Mouse (Mus musculus) gastrocnemius, postnatal 10 days (tissue): ENCODE results near the gene Lcp1. TPM values are rescaled to one million over a fixed set of nuclear protein-coding genes. Genes with fewer than 3 reads are reported as not detected.

ENCODE experiments used
- DNase-seq: peaks from one replicate; pipeline ENCODE4 v3.0.0; 2021; ENCODE audit warnings: mixed read lengths
- total RNA-seq, 2 experiments: library from RNA; stranded (reverse); gene quantifications; 2 replicates each; pipeline ENCODE4 v1.2.3; 2021

Lcp1 gene
- total RNA-seq, 2 experiments from 2014 or later: 10.0 to 19.9 TPM

DNA sequence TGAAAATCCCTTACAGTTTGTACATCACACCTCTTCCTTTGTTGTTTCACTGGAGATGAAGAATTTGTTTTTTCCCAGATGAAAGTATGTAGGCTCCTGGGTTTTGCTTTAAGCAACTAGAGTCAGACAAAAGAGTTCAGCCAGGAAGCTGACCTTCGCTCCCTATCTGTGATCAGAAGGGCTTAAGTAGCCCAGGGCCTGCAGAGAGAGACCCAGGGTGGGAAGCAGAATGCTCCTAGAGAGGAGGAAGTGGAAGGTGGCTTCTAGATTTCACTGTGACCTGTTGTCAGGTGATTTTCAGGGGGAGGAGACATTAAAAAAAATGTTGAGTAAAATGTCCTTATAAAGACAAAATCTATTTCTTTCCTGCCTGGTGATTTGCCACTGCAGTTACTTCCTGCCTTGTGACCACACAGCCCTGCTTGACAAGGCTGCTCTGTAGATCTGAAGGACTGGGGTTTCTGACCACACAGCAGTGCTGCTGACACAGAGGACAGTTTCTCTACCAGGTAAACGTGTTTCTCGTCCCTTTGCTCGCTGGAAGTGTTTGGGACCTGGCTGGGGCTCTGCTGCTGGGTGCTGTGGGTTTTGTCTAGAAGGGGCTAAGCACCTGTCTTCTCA lies 45.6 kb downstream of the Lcp1 start:
- DNase-seq: no peak

DNA sequence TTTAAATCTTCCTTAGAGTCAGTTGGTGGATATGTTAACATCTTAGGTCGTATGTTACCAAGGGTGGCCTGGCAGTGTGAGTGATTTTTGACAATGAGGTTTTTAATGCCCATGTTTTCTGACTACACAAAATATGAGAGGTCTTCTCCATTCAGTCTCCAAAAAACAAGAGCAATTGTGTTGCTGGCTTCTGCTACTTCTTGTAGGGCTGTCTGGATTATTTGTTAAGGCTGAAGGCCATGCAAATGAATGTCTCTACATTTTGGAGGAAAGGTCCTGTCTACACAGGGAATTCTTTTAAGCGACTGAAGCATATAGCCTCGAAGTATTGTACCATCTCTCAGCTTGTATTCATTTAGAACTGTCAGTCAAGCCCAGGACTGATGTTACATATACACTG lies 46.5 kb downstream of the Lcp1 start:
- DNase-seq: no peak

DNA sequence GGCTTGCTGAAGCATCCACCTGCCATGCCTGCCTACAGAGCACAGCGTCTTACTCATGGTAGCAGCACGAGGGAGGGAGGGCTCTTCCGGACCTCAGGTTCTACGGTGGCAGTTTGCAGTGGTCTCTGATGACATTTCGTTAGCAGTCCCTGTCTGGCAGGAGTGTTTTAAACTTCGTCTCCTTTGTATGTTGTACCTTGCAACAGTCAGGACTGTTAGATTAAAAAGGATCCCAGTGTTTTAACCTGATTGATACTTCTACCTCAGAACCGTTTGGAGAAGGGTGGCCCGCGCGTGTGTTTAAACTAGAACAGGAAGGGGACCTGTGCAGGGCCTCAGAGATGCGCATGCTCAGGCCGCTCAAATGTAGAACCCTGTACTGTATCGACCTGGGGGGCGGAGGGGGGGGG lies 47.5 kb downstream of the Lcp1 start:
- no peak for DNase-seq

DNA sequence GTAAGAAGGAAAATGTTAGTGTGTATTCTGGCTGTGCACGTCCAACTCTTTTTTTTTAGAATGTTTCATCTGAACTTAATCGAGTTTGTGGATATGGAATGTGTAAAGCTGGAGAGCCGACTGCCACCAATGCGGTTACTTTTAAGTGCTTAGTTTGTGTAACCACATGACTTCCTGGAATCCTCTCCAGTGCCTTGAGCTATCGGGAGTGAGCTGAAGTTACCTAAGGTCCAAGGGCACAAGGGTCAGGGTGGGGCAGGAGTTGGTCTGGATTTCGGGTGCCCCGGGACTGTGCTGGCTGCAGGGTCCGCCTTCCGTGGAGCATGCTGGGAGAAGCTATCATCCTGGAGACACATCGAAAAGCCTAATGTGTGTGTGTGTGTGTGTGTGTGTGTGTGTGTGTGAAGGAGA lies 47.9 kb downstream of the Lcp1 start:
- no peak for DNase-seq

DNA sequence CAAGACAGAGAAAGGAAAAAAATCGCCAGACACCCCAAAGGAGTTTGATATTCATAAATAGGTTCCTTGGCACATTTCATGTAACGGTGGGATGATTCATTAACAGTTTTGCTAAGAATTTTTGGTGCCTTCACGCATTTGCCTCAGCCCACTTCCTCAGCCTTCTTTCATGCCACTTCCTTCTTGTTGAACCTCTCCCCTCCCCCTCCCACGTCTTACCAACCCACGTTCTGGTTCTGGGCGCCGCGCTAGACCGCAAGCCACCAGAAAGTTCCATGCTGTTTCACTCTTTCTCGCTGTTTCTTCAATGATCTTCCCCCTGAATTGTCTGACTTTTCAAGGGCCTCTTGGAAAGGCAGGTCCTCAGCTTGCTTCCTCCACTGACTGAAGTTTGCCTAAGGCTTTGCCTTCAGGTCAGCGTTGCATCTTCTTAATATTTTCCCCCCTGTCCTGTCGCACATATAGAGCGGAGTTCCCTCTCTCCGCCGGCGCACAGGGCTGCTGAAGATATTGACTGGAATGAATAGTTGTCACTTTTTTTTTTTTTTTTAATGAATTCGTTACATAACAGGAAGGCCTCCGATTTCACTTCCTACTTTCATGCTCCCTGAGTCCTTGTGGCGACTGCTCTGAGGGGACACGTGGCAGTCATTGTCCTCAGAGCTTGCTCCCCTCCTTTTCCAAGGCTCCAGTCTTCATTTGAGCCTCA lies 48.5 kb downstream of the Lcp1 start:
- no peak for DNase-seq

DNA sequence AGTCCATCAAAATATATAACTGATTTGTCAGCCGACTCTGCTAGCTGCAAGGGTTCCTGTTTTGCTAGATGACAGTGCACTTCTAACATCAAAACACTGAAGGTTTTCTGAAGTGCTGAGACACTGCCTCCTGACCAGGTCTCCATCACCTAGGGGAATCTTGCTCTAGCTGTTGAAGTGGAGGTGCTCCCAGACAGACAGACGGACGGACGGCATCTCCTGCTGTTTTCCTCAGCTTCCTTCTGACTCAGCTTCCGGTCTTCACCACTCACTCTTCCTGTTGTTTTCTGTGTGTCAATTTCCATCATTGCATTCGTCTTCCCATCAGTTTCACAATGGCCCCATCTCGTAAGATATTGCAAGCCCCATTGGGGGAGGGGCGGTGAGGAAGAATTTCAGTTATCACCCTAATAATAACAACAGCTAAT lies 49.7 kb downstream of the Lcp1 start:
- DNase-seq: no peak

DNA sequence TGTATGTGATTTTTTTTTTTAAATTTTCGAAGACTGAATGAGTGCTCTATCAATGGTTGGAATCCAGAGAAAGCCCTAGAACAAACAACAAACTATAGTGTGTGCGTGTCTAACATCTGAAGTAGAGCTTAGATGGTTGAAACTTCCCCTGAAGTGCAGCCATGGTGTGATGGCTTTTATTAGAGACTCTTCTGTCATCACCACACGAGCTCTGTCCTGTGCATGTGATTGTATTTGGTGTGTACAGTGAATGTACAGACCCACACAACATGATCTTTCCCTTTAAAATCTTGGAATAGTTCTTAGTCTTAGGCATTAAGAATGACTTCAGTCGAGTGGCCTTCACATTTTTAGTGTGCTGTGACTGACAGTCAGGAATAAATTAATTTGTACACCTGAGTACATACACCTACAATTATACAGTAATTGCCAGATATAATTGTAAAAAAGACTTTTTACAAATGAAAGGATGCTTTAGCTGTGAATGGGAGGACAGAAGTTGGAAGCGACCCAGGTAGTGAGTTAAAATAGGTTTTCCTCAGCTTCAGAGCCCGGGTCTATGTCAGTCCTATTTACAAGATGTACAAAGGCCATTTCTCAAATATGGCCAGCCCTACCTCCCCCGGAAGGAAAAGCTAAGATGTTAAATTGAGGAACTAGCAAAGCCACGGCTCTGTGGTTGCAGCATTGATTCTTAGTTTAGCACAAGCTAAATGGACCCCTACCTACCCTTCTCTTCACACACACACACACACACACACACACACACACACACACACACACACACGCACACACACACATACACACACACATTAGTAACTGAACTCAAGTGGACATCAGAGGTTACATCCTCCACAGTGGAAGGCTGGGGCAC lies 50.4 kb downstream of the Lcp1 start:
- no peak for DNase-seq

DNA sequence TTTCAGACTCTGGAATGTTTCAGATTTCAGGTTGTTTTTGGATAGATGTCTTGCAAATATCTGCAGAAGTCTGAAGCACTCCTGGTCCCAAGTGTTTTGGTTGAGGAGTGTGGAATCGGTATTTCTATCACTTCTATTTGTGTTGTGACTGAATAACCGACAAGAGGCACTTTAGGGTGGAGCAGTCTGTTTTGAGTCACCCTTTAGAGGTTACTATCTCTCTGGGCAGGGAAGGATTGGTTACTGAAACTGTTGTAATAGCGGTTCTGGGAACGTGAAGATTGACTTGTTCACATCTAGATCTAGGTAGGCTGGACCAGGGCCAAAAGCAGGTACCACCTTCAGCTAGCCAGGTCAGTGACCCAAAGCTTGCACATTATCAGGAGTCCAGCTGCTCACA lies 51.5 kb downstream of the Lcp1 start:
- DNase-seq: no peak

DNA sequence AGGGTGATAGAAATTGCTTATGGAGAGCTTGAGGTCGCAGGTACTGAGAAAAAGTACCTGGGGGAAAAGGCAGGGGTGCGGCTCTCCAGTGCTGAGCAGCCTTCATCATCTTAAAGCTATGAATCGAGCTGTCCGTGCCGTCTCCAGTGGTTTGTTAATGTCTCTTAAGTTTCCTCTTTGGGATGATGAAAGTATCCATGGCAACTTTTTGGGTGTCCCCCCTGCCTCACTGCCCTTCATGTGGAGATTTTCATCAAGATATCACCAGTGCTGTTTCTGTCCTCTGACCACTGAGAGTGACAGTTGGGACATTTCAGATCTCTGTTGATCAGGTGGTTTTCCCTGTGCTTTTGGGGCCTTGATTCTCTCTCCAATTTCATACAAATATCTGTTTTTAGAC lies 51.9 kb downstream of the Lcp1 start:
- DNase-seq: no peak

DNA sequence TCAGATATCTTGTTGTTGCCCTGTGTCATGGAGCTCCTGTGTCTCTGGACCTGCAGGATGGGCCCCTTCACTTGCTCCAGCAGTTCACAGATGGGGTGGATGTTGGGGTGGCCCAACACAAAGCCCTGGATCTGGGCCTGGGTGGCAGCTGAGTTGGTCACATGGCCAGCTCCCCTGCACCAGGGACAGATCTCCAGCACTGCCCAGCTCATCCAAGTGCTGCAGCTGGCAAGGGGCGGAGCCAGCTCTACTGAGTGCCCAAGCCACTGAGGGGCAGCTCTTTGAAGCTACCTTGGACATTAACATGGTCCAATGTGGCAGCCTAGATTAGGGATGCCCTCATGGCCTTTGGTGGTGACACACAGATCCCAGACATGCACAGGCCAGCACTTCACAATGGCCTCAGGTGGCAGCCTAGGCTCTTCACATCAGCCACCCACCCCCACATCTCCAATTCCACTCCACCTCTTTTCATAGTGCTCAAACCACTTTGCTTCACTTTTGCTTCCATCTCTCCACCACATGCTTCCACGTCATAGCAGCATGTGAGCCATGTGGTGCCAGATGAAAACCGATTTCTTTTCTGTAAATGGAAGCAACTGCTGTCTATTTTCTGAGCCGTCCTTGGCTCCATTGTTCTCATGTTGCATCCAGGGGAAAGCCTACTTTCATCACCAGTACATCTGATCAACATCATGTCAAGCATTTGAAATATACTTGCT lies 53.3 kb downstream of the Lcp1 start:
- no peak for DNase-seq

DNA sequence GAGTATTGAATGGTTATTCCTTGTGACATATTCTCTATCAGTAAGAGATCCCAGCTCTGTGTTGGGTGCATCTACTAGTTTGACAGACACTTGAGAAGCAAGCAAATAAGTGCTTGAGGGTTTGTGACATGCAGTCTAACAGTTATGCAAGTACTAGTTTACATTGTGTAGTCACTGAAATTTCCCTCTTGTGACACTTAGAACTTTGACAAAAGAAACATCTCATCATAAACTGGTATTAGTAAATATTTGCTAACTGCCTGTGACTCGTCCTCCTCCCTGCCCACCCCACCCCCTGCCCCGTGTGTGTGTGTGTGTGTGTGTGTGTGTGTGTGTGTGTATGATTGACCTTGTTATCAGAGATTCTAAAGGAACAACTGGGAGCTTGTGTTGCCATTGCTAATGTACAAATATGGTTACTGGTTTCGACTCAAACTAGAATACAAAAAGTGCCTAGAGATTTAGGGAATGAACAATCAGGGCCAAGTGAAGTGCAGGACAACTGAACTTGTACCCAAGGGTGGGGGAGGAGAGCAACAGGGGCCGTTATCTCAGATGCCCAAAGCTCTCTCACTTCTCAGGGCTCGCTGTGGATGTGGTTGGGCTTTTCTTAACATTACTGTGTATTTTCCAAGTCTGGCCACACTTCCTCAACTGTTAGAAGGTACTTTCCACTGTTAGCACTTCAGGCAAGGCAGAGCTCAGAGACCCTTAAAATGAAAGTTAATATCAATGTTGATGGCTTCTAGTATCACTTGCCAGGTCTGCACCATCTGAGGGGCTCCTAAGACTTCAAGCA lies 55.1 kb downstream of the Lcp1 start:
- DNase-seq: no peak

DNA sequence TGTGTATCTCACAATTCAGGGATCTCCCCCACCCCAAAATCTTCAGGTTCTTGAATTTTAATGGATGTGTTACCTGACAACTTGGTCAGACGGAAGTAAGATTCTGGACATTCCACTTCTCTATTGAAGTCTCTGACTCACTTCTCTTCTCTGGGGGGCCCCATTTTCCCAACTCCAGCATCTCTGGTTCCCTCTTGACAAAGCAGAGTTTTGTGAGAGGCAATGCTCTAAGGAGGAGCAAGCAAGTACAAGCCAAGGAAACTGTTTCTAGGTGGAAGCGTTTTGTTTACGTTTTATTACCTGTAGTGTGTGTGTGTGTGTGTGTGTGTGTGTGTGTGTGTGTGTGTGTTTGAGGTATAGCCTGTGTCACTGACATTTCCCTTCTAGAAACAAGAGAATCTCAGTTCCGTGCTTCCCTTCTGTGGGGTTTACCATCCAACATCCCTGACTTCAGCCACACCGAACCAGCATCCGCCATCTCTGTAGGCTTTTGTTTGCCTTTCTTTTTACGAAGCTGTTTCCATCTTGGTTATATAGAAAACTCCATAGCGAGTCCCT lies 56.0 kb downstream of the Lcp1 start:
- DNase-seq: no peak

DNA sequence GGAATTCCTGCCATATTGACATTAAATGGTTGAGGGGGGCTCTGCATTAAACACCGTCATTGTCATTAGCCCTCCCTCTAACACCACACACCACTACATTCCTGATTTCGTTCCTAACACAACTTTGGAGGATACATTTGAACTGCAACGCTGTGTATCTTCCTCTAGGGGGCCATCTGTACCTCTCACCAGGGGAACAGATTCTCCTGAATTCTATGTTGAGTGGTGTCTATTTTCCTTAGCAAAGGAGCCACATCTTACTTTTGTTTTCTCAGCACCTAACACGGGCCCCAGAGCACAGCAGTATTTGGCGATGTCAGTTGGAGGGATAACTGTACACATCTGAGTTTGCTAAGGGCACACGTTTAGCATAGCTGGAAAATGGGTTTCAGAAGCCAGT lies 57.6 kb downstream of the Lcp1 start:
- no peak for DNase-seq

DNA sequence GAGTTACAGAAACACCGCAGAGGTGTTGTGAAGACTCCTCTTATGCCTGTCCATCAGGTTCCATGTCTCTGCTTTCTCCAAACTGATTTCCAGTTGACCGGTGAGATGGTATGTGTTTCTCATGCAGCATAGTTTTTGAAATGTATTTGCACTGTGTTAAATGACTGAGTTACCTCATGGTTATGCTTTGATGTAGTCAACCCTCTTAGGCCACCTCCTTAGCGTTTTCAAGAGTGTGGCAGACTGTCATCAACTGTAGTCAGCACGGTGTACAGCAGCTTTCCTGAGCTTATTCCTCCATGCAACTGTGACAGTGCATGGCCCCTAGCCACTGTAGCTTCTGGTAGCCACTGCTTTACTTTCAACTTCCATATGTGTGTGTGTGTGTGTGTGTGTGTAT lies 58.1 kb downstream of the Lcp1 start:
- DNase-seq: no peak

DNA sequence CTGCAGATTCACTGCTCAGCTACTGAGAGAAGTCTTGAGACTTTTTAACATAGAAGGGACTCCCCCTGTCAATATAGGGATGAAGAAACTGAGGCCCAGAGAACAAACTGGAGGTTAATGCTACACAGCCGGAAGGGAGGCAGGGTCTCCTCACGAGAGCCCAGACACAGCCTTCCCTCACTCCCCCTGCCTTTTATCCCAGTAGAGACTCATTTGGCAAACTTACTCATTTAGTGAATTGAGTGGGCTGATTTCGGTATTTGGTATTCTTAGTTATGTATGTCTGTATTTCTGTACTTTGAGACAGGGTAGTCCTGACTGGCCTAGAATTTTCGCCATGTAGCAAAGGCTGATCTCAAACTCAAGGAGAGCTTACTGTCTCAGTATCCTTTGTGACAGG lies 59.8 kb downstream of the Lcp1 start:
- no peak for DNase-seq

DNA sequence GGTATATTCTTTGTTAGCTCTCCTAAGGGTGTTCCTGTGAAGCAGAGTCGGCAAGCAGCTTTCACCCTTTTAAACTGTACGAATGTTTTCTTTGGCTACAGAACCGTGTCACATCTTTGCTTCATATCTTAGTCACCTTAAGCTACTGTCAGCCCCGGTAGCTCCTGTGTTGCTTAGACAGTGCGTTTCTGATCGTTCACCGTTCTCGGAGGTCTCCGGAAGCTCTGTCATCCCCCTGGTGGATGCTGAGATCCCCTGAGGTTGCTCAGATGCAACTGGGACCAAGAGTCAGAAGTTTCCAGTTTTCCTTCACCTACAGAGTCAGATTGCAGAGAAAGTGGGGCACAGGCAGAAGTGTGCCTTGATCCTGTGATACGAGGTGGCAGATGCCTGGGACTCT lies 61.5 kb downstream of the Lcp1 start:
- no peak for DNase-seq

DNA sequence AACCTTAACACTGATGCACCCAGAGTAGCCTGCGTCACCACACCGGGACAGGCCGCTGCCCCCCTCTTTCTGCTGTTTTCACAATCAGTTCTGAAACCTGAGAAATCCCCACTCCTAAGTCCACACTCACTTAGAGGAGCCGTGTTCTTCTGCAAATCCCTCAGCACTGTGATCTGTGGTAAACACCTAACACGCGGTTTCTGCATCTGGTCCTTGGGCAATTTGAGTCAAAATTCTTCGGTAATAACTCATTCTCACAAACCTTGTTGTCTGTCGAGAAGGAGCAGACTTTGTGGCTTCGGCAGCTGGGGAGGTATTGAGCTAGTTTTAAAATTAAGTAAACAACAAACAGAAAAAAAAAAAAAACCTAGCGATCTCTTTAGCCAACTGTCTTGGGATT lies 62.0 kb downstream of the Lcp1 start:
- no peak for DNase-seq

DNA sequence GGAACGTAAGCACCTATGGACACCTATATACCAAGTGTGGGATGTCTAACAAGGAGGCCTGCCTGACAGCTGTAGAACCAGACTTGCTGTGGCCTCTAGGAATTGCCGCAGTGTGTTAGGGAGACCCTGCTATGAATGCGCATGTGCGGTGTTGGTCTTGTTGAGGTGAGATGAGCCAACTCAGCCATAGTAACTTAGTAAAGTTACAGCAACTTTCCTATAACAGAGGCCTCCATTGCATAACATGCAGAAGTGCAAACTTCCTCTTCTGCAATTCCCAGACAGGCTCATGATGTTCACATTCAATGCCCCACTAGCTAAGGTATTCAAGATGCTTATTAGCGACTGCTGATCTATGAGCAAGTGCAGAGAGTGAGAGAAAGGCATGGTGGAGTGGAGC lies 64.6 kb downstream of the Lcp1 start:
- no peak for DNase-seq

DNA sequence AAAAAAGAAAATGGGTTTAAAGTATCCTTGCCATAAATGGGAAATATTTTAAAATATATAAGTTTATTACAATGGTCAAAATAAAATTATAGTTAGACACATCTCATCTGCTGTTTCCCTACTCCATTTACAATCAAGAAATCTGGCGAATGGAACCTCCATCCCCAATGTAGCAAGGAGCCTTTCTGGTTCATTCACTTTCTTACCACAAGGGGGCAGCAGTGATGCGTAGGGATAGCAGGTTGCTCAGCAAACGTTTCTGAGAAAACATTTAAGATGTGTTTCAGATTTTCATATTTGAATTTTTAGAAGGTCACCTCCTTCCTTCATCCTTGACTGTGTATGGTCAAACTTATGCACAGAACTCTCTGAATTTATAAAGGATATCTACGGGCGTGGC lies 66.1 kb downstream of the Lcp1 start:
- DNase-seq: peak; percentile 44

DNA sequence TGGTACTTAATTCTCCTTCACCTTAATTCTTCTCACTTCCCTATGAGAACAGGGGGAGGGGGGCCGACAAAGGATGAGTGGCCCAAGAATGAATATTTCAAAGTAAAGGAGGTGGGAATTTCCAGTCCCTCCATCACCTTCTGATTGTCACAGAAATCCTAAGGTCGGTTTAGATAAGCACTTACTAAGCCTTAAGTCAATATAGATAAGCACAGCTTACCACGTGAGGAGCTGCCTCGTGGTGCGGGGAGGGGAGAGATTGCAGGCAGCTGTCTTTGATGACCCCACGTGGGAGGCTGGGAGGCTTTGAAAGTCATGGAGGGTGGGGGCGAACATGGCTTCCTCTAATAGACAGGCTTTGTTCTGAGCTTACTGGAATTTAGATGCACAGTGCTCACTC lies 66.8 kb downstream of the Lcp1 start:
- no peak for DNase-seq

DNA sequence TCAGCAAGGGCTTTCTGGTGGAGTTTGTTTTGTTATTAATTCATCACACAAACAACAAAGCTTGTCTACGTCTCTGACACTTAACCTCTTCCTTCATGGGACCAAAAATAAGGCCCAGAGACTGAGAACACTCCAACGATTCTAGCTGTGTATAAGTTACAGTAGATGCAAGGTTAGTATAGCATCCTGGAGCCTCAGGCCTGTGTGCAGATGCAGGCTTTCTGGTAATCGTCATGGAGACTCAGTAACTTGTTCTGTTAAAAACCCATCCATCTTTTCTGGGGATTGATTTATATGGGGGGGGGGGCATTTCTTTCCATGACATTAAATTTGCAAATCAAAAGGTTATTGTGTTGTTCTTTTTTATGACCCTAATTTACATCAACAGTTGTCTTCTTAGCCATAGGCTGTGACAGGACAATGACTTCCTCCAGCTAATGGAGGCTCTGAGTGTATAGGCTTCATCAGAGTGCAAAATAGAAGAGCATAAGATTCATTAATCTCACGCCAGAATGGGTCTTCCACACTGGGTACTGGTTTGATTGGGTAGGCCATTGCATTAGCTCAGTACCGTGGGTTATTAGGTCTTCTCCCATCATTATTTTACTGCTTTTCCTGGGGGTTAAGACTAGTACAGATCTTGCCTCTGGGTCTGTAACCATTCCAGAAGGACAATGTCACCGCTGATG lies 74.6 kb downstream of the Lcp1 start:
- DNase-seq: no peak
